Mouse (Mus musculus): ENCODE data around the gene Gm10306.

DNA sequence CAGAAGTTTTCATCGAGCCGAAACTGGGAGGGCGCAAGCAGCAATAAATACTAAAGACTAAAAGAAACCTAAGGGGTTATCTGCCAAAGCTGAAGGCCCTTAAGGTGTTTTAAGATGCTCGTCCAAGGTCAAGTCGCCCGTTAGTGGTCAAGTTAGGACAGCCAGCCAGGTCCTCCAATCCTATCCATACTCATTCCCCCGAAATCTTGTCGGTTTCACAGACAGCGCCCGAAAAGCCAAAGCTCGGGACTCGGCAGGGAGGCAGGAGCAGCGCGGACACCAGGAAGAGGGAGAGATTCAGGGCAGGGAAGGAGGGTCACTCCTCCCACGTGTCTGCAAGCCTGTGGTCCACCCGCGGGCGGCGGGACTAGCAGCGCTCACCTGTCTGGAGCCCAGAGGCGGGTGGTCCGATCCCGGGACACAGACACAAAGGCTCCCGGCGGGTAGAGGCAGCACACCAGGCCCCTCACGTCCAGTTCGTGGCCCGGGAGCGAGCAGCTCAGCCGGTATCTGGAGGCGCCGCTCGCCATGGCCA is 46.2 kb downstream of the Gm10306 start:
- TF ChIP-seq CTCF (IDR thresholded peaks at IDR 0.05; ENCODE audit: insufficient read depth, low read length) (no peak), POLR2A (IDR thresholded peaks at IDR 0.05; ENCODE audit: borderline replicate concordance, extremely low read depth, low read depth, low read length) (no peak)
